Mouse (Mus musculus) brain, embryonic 14.5 days (tissue): ENCODE measurements at regions not wholly inside any gene's neighbourhood (a gene's known extent, or its start where the extent isn't known, plus 50 kb on each side); places are given as distances from the start of the nearest gene placed in this dataset.

Experiments
- CTCF ChIP-seq: fragments of 200-500 bp; IDR thresholded peaks from 2 replicates; pipeline ENCODE4 v1.5.1; 2012; ENCODE audit warnings: inconsistent platforms, mild to moderate bottlenecking, moderate library complexity, borderline replicate concordance; ENCODE audit not compliant: insufficient read depth, insufficient read length; ENCODE audit errors: extremely low read depth
- POLR2A ChIP-seq: fragments of 200-500 bp; IDR thresholded peaks from 2 replicates; pipeline ENCODE4 v1.6.1; 2012; ENCODE audit warnings: mild to moderate bottlenecking, inconsistent platforms, borderline replicate concordance; ENCODE audit not compliant: poor library complexity, insufficient read depth, insufficient read length, severe bottlenecking; ENCODE audit errors: extremely low read depth

DNA sequence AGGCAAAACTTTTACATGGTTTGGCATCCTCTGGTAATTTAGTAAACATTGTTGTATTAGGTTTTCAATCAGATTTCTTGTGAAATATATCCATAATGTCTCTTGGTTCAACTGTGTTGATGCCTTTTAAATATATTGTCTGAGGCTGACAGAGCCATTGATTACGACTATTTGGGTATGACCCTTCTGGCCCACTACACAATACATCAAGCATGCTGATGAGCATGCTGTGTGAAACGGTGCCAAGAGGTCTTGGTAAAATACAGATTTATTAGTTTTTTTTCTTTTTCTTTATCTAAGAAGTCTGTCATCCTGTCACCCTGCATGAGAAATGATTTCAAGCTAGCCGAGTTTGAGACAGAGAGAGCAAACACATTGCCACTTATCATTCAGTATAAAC is 1257.4 kb downstream of the Slitrk1 start:
- TF ChIP-seq POLR2A (no peak), CTCF (no peak)
